Mouse (Mus musculus) stomach, postnatal 0 days (tissue): Measurements from ENCODE around the gene Gm4491.
"Not testable (repeated sequence)": the region's sequence is repeated elsewhere in the genome, so short reads cannot be mapped to it uniquely, and the experiment has no call there.

ENCODE experiments used
- CTCF ChIP-seq: IDR thresholded peaks from 2 replicates; pipeline ENCODE4 v1.5.1; 2016; ENCODE audit warnings: antibody characterized with exemption, low read depth, mild to moderate bottlenecking, moderate library complexity
- EP300 ChIP-seq: optimal IDR thresholded peaks from 2 replicates; pipeline ENCODE3; 2016; ENCODE audit warnings: antibody characterized with exemption

- not testable (repeated sequence) for TF ChIP-seq EP300
- peak; percentile 78 for TF ChIP-seq CTCF
These were observed 45.8 kb downstream of the Gm4491 start for GRCm38 (mm10) chr14:57069906-57070305.
